9 mouse cellular contexts compared by ENCODE assay signal in the genomic region with DNA sequence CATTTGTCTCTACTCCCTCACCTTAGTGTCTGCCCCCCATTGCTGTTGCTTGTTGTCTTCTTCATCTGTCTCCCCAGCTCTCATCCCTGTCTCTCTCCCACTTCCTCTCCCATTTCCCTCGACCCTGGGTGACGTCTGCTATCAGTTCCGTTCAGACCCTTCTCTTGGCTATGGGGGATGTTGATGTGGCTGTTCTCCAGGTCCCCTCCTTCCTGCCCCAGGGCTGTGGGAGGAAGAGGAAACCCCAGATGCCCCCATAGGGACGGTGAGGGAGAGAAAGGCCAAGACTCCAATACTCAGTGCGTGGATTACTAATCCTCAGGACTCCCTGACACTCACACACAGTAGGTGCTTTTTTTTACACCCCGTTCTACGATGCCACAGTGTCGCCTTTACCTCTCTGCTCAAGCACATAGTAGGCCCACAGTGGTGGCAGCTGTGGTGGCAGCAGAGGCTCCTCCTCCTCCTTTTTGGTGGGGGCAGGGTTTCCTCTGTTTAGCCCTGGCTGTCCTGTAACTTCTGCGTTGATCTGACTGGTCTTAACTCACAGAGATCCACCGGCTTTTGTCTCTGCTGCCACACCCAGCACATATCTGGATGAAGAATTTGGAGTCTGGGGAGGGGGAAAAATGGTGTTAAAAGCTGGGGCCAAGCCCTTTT. TPM values are rescaled to one million over a fixed set of nuclear protein-coding genes. Genes with fewer than 3 reads are reported as not detected.
A peak's percentile ranks its signal among the peaks of the same experiment; 100 is the strongest.
DNase-seq lines count a peak whose midpoint lies in the region; ATAC-seq and TF ChIP-seq lines count a peak whose summit lies in the region.
"Had no signal": no experiment of that assay in that cellular context is flagged by ENCODE, and none has a peak within 500 bp of the region (broad histone marks: within the 10 kb centered on the region; RNA-seq: fewer than 3 reads in every experiment).

No protein-coding gene starts in this region.

- peaks cover 7% of the 10 kb centered on the region; the same call in 1 of the 2 replicates for H3K4me1 ChIP-seq in forebrain, embryonic 15.5 days
- peaks cover 31% of the 10 kb centered on the region for H3K4me1 ChIP-seq in forebrain, embryonic 12.5 days
- peaks cover 84% of the 10 kb centered on the region for H3K4me1 ChIP-seq in bone marrow macrophage, adult 2 months (ENCODE audit: control insufficient read depth, insufficient read depth, low read length)
- H3K4me1 ChIP-seq in lung, embryonic 16.5 days (replicated peaks; ENCODE audit: control insufficient read depth, insufficient read depth, low read length), result peaks cover 26% of the 10 kb centered on the region

- no peak for TF ChIP-seq CTCF in bone marrow macrophage, adult 2 months (IDR thresholded peaks at IDR 0.05; ENCODE audit: low read depth, low read length)

- no peak overlapping the region for H3K9ac ChIP-seq in forebrain, embryonic 15.5 days (replicated peaks)
- H3K9ac ChIP-seq in forebrain, embryonic 12.5 days, result no peak overlapping the region
- H3K9ac ChIP-seq in lung, embryonic 16.5 days (ENCODE audit: low read length), result no peak overlapping the region
- H3K9ac ChIP-seq: midbrain, embryonic 15.5 days had no signal

- H3K9me3 ChIP-seq in forebrain, embryonic 15.5 days, result no peaks in the 10 kb centered on the region
- no peaks in the 10 kb centered on the region for H3K9me3 ChIP-seq in forebrain, embryonic 12.5 days
- H3K9me3 ChIP-seq in lung, embryonic 16.5 days (ENCODE audit: control insufficient read depth, low read length), result no peaks in the 10 kb centered on the region
- H3K9me3 ChIP-seq: midbrain, embryonic 15.5 days had no signal

- intact Hi-C loops in gastrocnemius, postnatal 14 days (cut with DNase I; ENCODE audit: low total_unique reads), result no loop called here

- no peaks in the 10 kb centered on the region for H3K27me3 ChIP-seq in forebrain, embryonic 15.5 days
- no peaks in the 10 kb centered on the region for H3K27me3 ChIP-seq in forebrain, embryonic 12.5 days
- H3K27me3 ChIP-seq in lung, embryonic 16.5 days (ENCODE audit: control insufficient read depth, insufficient read depth, low read depth, low read length), result no peaks in the 10 kb centered on the region
- H3K27me3 ChIP-seq: midbrain, embryonic 15.5 days had no signal

- peak; percentile 54 for DNase-seq in kidney, adult 18-20 months
- DNase-seq in testis, postnatal 14 days (ENCODE audit: low spot score), result no peak
- DNase-seq in gastrocnemius, postnatal 14 days, result no peak
- DNase-seq in natural killer cell, adult 2 months (ENCODE audit: low spot score in 2 of 2), result no peak

- no peak overlapping the region for H3K4me2 ChIP-seq in forebrain, embryonic 15.5 days (replicated peaks)
- no peak overlapping the region for H3K4me2 ChIP-seq in forebrain, embryonic 12.5 days
- no peak overlapping the region for H3K4me2 ChIP-seq in lung, embryonic 16.5 days (ENCODE audit: low read depth, low read length)
- H3K4me2 ChIP-seq: midbrain, embryonic 15.5 days had no signal

- H3K36me3 ChIP-seq in forebrain, embryonic 15.5 days, result no peaks in the 10 kb centered on the region
- H3K36me3 ChIP-seq in forebrain, embryonic 12.5 days (replicated peaks), result no peaks in the 10 kb centered on the region
- H3K36me3 ChIP-seq in lung, embryonic 16.5 days (ENCODE audit: control insufficient read depth, insufficient read depth, low read length), result no peaks in the 10 kb centered on the region
- H3K36me3 ChIP-seq: midbrain, embryonic 15.5 days had no signal

- peak overlapping the region; percentile 9; the same call in 1 of the 2 replicates for H3K27ac ChIP-seq in forebrain, embryonic 15.5 days (replicated peaks)
- no peak overlapping the region for H3K27ac ChIP-seq in forebrain, embryonic 12.5 days
- H3K27ac ChIP-seq in bone marrow macrophage, adult 2 months (ENCODE audit: insufficient read depth, low read depth, low read length), result peak overlapping the region; percentile 42
- peak overlapping the region; percentile 80 for H3K27ac ChIP-seq in lung, embryonic 16.5 days (ENCODE audit: low read length)
- H3K27ac ChIP-seq: midbrain, embryonic 15.5 days had no signal

- no peak overlapping the region for H3K4me3 ChIP-seq in forebrain, embryonic 15.5 days
- no peak overlapping the region for H3K4me3 ChIP-seq in forebrain, embryonic 12.5 days (replicated peaks)
- no peak overlapping the region for H3K4me3 ChIP-seq in bone marrow macrophage, adult 2 months (ENCODE audit: insufficient read depth, low read length)
- H3K4me3 ChIP-seq in lung, embryonic 16.5 days (ENCODE audit: low read length), result no peak overlapping the region
- H3K4me3 ChIP-seq: midbrain, embryonic 15.5 days had no signal

- ATAC-seq in forebrain, embryonic 15.5 days (replicated peaks), result no peak
- no peak for ATAC-seq in forebrain, embryonic 12.5 days (ENCODE audit: low FRiP score)
- ATAC-seq in lung, embryonic 16.5 days (ENCODE audit: low read depth), result peak; percentile 58
- ATAC-seq: midbrain, embryonic 15.5 days had no signal

- 76% methylated on average over 10 of the region's 10 CpGs for WGBS in forebrain, embryonic 15.5 days
- WGBS in forebrain, embryonic 12.5 days, result 79% methylated on average over 10 of the region's 10 CpGs
- 49% methylated on average over 10 of the region's 10 CpGs for WGBS in lung, embryonic 16.5 days

- no peak for TF ChIP-seq POLR2A in bone marrow macrophage, adult 2 months (IDR thresholded peaks at IDR 0.05; ENCODE audit: borderline replicate concordance, low read depth, low read length)

RNA-seq across cellular contexts. Expression of a gene that starts 7.2 kb away (rescaled TPM):
- polyA plus RNA-seq in forebrain, embryonic 15.5 days (2015; fragmentation: Nextera tagmentation; extraction: Ambion mirVana), result 28.8 and 29.5 TPM in 2 replicates
- polyA plus RNA-seq in forebrain, embryonic 12.5 days (2016; fragmentation: Nextera tagmentation; extraction: Ambion mirVana), result 27.1 and 28.6 TPM in 2 replicates
- 42.1 and 50.1 TPM in 2 replicates for polyA plus RNA-seq in bone marrow macrophage, adult 2 months (2012; ENCODE audit: insufficient read depth, insufficient read length, missing spikeins)
- 66.8 and 67.9 TPM in 2 replicates for polyA plus RNA-seq in lung, embryonic 16.5 days (2015; fragmentation: Nextera tagmentation; extraction: Ambion mirVana)
- total RNA-seq in gastrocnemius, postnatal 14 days (2021), result 10 to 100 TPM; 17.4 to 23.4 TPM

RNA-seq across cellular contexts. Expression of a gene that starts 28.1 kb away (rescaled TPM):
- 5.4 and 5.5 TPM in 2 replicates for polyA plus RNA-seq in forebrain, embryonic 15.5 days (2015; fragmentation: Nextera tagmentation; extraction: Ambion mirVana)
- polyA plus RNA-seq in forebrain, embryonic 12.5 days (2016; fragmentation: Nextera tagmentation; extraction: Ambion mirVana), result 1.2 and 1.3 TPM in 2 replicates
- polyA plus RNA-seq in bone marrow macrophage, adult 2 months (2012; ENCODE audit: insufficient read depth, insufficient read length, missing spikeins), result not detected in 2 replicates
- 3.1 and 3.5 TPM in 2 replicates for polyA plus RNA-seq in lung, embryonic 16.5 days (2015; fragmentation: Nextera tagmentation; extraction: Ambion mirVana)
- total RNA-seq in gastrocnemius, postnatal 14 days (2021), result 1 to 10 TPM; 1.9 to 2.0 TPM

RNA-seq across cellular contexts. Expression of a gene that starts 31.4 kb away (rescaled TPM):
- polyA plus RNA-seq in forebrain, embryonic 15.5 days (2015; fragmentation: Nextera tagmentation; extraction: Ambion mirVana), result 1.6 and 1.8 TPM in 2 replicates
- polyA plus RNA-seq in forebrain, embryonic 12.5 days (2016; fragmentation: Nextera tagmentation; extraction: Ambion mirVana), result 1.2 and 1.4 TPM in 2 replicates
- 3.0 and 4.7 TPM in 2 replicates for polyA plus RNA-seq in bone marrow macrophage, adult 2 months (2012; ENCODE audit: insufficient read depth, insufficient read length, missing spikeins)
- polyA plus RNA-seq in lung, embryonic 16.5 days (2015; fragmentation: Nextera tagmentation; extraction: Ambion mirVana), result 0.84 and 1.0 TPM in 2 replicates
- under 1 TPM; 0.42 to 0.68 TPM for total RNA-seq in gastrocnemius, postnatal 14 days (2021)

RNA-seq across cellular contexts. Expression of a gene that starts 42.5 kb away (rescaled TPM):
- 33.9 and 34.4 TPM in 2 replicates for polyA plus RNA-seq in forebrain, embryonic 15.5 days (2015; fragmentation: Nextera tagmentation; extraction: Ambion mirVana)
- polyA plus RNA-seq in forebrain, embryonic 12.5 days (2016; fragmentation: Nextera tagmentation; extraction: Ambion mirVana), result 38.1 and 39.5 TPM in 2 replicates
- polyA plus RNA-seq in bone marrow macrophage, adult 2 months (2012; ENCODE audit: insufficient read depth, insufficient read length, missing spikeins), result 26.4 and 28.4 TPM in 2 replicates
- polyA plus RNA-seq in lung, embryonic 16.5 days (2015; fragmentation: Nextera tagmentation; extraction: Ambion mirVana), result 31.1 TPM in 2 replicates
- total RNA-seq in gastrocnemius, postnatal 14 days (2021), result 10 to 100 TPM; 12.0 to 13.2 TPM

RNA-seq across cellular contexts. Expression of a gene that starts 59.2 kb away (rescaled TPM):
- 54.0 and 57.5 TPM in 2 replicates for polyA plus RNA-seq in forebrain, embryonic 15.5 days (2015; fragmentation: Nextera tagmentation; extraction: Ambion mirVana)
- 47.3 and 50.0 TPM in 2 replicates for polyA plus RNA-seq in forebrain, embryonic 12.5 days (2016; fragmentation: Nextera tagmentation; extraction: Ambion mirVana)
- 32.3 and 37.4 TPM in 2 replicates for polyA plus RNA-seq in bone marrow macrophage, adult 2 months (2012; ENCODE audit: insufficient read depth, insufficient read length, missing spikeins)
- polyA plus RNA-seq in lung, embryonic 16.5 days (2015; fragmentation: Nextera tagmentation; extraction: Ambion mirVana), result 34.5 and 36.8 TPM in 2 replicates
- 1 to 10 TPM; 3.2 to 3.3 TPM for total RNA-seq in gastrocnemius, postnatal 14 days (2021)
